Mouse (Mus musculus) lung, adult 18-20 months (tissue): ENCODE measurements around the gene Sp2.

Experiments used
- DNase-seq, 2 experiments: peaks; one replicate each; pipeline ENCODE4 v3.0.0; 2022; ENCODE audit warnings: mixed read lengths in 2 of 2

The Sp2 gene

GRCm38 (mm10) chr11:96995836-96996772, 13.3 kb upstream of the Sp2 start:
- DNase-seq: no peak

GRCm38 (mm10) chr11:96995031-96995430, 12.3 kb upstream of the Sp2 start:
- DNase-seq: no peak

GRCm38 (mm10) chr11:96992722-96993311, 10.1 kb upstream of the Sp2 start:
- no peak for DNase-seq

GRCm38 (mm10) chr11:96991501-96991900, 8.7 kb upstream of the Sp2 start:
- DNase-seq: no peak

- DNase-seq: no peak
Observed at GRCm38 (mm10) chr11:96987873-96988655, 5.3 kb upstream of the Sp2 start.

- DNase-seq: no peak
Observed at GRCm38 (mm10) chr11:96986463-96986862, 3.7 kb upstream of the Sp2 start.

DNA sequence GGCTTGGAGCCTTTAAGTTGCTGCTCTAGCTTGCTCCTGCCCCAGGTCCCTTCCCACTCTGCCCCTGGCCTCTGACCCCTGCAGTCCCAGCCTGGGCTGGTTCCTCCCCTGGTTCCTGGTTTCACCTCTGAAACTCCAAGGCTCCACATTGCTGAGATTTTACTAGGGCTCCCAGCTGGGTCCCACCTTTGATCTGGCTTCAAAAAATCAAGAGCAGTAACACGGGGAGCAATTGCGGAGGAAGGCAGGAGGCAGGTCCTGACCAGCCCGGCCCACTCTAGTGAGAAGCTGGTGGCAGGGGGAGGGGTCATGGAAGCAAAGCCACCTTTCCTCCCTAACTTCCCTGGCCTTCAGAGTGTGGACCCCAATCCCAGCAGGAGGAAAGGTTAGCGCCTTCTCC, 2.1 kb upstream of the Sp2 start:
- no peak for DNase-seq

DNA sequence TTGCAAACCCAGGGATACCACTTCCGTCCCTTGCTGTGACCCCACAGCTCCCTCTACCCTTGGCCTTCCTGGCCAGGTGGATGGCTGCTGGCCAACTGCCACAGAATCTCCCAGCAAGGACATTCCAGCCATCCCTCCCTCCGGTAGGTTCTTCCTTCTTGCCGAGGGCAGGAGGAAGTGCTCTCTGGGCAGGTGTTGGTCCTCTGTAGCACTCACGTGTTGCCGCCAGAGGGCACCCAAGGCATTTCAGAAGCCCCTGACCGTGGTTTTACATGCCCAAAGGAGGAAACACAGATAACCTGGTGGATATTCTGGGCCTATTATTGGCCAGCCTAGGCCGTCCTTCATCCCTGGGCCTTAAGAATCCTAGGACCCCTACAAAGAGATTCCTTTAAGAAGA, 404 bp downstream of the Sp2 start:
- peak; percentile 81 to 82 for DNase-seq

DNA sequence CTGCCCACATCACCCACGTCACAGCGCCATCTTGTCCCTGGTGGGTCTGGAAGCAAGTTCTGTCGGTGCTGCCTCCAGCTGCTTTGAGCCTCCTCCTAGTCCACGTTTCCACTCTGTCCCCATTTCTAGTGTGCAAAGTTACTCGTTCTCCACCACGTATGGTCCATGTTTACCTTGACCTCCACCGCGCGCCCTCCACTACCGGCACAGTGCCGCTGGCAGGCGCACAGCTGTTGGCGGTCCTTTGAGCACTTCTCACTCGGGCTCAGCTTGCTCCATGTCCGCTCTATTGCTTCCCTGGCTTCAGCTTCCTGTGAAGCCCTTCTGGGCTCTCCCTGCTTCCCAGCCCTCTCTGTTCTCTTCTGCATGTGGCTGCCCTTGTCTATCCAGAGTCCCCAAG, 1.3 kb downstream of the Sp2 start:
- no peak for DNase-seq

- no peak for DNase-seq
Observed at GRCm38 (mm10) chr11:96980021-96980420, 2.7 kb downstream of the Sp2 start.

DNA sequence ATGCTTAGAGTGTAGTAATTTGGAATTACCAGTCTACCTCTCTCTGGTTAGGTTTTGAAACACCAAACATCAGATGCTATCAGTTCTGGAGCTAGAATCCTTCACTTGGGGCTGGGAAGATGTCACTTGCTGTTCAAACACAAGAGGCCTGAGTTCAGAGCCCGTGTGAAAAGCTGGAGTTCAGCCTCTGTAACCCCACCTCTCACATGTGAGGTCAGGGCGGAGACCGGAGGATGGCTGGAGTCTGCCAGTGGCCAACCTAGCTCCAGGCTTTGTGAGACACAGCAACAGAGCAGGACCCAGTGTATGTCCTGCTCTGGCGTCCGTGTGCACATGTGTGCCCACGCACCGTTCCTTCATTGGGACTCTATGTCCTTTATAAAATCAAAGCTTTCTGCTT, 3.4 kb downstream of the Sp2 start:
- DNase-seq: no peak

GRCm38 (mm10) chr11:96978401-96979246, 4.1 kb downstream of the Sp2 start:
- no peak for DNase-seq

GRCm38 (mm10) chr11:96977606-96978400, 5.0 kb downstream of the Sp2 start:
- DNase-seq: peak; percentile 99 to 100

GRCm38 (mm10) chr11:96976911-96977591, 5.7 kb downstream of the Sp2 start:
- peak in 1 of 2 experiments; percentile 87 for DNase-seq

GRCm38 (mm10) chr11:96976379-96976687, 6.4 kb downstream of the Sp2 start:
- DNase-seq: no peak

GRCm38 (mm10) chr11:96975511-96976378, 7.0 kb downstream of the Sp2 start:
- no peak for DNase-seq

GRCm38 (mm10) chr11:96974813-96975212, 7.9 kb downstream of the Sp2 start:
- peak in 1 of 2 experiments; percentile 76 for DNase-seq

- no peak for DNase-seq
Observed at GRCm38 (mm10) chr11:96973426-96973964, 9.3 kb downstream of the Sp2 start.

DNA sequence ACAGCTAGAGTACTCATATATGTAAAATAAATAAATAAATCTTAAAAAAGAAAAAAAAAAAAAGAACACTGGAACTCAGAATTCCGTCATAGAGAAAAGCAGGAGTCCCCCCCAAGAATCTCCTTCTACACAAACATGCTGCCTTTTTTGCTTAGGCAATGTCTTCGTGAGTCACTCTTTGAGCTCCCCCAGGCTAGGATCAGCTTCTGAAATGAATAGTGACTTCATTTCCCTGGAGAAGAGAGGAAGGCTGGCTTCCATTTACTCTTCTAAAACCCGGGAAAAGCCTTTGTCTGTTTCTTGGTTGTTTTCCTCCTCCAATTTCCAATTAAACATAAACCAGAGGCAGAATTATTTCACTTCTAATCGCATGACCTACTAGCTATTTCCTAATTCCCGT, 9.9 kb downstream of the Sp2 start:
- no peak for DNase-seq

DNA sequence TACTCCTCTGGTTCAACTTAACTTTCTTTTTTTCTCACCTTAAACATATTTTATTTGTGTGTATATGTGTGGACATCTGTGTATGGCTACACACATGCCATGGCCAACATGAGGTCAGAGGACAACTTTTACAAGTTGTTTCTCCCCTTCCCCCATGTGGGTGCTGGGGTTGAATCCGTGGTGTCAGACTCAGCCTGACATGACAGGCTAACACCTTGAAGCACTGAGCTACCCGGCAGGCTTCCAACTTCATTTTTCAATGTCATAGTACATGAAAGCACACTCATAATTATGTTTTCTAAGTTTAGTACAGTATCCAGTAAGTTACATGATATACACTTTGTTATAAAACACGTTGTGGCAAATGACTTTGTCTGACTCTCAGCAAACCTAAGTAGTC, 12.4 kb downstream of the Sp2 start:
- DNase-seq: no peak
